Mouse (Mus musculus) frontal cortex, postnatal 14 days (tissue): ENCODE data around the gene Akap7.
A peak's percentile ranks its signal among the peaks of the same experiment; 100 is the strongest.

Experiments used
- DNase-seq, 2 experiments: peaks; one replicate each; pipeline ENCODE4 v3.0.0; 2022; ENCODE audit warnings: low spot score in 2 of 2

Akap7 gene

GRCm38 (mm10) chr10:25257466-25257865, 50.2 kb downstream of the Akap7 start:
- DNase-seq: no peak

DNA sequence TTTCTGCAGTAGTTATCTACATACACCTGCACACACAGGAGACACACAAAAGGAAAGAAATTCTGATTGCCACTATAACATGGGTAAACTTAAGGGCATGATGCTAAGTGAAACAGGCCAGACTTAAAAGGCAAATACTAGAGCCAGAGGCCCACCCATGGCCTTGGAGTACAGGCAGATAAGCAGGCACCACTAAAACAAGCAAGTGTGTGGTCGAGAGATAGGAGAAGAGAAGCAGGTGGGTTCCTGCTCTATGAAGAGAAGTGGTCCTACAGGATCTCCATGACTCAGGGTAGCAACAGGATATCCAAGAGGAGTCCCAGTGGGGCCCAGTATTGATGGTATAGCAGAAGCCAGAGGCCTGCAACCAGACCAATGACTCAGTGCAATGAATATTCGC, 54.2 kb downstream of the Akap7 start:
- no peak for DNase-seq

GRCm38 (mm10) chr10:25253006-25253405, 54.7 kb downstream of the Akap7 start:
- no peak for DNase-seq

- DNase-seq: peak in 1 of 2 experiments; percentile 38
Observed at GRCm38 (mm10) chr10:25250108-25250507, 57.6 kb downstream of the Akap7 start.

DNA sequence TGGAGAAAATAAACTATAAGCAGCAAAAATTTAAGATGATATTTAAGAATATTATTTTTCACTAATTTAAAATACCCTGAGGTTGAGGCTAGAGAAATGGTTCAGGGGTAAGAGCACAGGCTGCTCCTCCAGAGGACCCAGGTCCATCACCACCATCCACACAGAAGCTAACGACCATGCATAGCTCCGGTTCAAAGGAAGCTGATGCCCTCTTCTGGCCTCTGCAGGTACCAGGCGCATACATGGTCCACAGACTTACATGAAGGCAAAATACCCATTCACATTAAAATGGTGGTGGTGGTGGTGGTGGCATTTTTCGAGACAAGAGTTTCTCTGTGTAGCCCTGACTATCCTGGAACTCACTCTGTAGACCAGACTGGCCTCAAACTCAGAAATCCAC, 61.5 kb downstream of the Akap7 start:
- DNase-seq: no peak

DNA sequence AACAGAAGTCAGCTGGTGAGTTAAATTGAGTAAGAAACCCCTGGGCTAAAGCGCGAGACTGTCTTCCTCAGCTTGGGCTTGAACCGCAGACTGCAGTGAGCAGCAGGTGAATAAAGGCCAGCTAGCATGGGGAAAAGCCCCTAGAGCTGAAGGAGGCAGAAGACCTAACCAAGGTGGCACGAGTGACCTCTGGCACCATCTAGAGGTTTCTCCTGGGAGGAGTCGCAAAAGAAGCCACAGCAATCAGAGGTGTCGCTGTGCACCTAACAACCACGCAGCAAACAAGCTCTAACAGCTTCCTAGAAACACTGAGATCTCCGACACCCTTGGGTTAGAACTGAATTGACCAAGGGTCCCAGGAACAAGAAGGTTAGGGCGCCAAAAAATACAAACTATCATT, 68.5 kb downstream of the Akap7 start:
- DNase-seq: peak in 1 of 2 experiments; percentile 31

- no peak for DNase-seq
Observed at GRCm38 (mm10) chr10:25234080-25234479, 73.6 kb downstream of the Akap7 start.

- no peak for DNase-seq
Observed at GRCm38 (mm10) chr10:25232700-25233099, 75.0 kb downstream of the Akap7 start.

DNA sequence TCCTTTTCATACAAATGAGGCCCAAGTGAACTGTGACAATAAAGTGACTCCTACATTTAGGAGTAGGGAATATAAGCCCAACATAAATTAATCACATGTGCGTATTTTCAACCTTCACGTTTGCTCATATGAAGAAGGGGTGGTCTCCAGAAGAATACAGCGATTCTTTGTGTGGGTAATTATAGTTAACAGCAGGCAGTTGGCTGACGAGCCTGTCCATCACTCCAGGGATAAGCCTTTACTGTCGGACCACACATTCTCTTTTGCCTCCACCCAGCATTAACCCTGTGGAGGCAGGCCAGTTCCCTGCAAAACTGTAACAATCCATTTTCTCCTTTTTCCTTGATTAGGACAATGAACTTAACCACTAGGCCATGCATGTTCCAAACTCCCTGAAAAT, 76.3 kb downstream of the Akap7 start:
- DNase-seq: no peak

DNA sequence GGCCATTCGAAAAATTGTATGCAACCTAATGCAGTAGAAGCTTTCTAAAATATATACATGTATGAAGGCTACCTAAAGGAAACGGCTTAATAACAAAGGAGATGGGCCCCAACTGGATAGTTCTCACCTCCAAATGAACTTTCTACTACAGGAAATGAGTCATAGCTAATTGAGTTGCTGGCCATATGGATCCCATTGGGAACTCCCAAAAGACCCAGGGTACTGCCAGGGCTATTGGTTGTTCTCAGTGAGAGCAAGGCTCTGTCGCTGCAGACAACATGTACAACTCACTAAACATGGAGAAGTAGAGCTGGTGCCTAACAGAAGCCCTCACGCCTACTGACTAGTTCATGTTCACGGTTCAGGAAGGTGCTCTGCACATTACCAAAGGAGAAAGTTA, 83.3 kb downstream of the Akap7 start:
- DNase-seq: no peak

- DNase-seq: no peak
Observed at GRCm38 (mm10) chr10:25220754-25221153, 86.9 kb downstream of the Akap7 start.

- DNase-seq: no peak
Observed at GRCm38 (mm10) chr10:25219901-25220495, 87.7 kb downstream of the Akap7 start.

DNA sequence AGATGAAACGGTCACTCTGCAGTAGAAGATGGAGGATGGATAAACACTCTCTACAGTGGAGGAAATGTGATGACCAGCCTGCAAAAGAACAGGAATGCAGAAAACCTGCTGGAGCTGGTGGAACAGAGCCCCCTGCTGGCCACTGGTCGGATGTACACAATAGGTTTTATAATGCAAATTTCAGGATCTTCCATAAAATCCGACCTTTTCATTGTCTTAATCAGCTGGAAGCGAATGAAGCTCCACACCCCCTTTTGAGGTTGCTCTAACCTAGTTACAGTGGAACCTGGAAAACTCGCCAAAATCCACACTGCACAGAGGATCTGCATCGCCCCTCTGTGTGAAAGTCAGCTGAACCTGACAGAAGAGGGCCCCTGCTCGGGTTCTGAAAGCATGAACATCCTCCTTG, 88.4 kb downstream of the Akap7 start:
- peak; percentile 39 to 76 for DNase-seq

DNA sequence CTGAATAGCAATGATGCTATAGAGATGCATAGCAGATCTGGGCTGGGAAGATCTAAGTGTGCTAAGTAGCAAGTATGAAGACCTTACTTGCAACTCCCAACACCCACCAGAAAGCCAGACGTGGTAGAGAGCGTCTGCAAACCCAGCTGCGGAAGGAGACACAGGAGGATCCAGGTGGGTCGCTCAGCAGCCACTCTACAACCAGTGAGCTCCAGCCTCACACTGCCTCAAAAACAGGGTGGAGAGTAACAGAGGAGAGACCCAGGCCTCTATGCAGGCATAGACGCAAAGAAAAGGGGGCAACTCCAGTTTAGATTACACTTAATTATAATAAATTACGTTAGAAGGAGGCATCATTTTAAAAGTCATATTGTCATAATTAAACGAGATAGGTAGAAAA, 88.9 kb downstream of the Akap7 start:
- DNase-seq: no peak

DNA sequence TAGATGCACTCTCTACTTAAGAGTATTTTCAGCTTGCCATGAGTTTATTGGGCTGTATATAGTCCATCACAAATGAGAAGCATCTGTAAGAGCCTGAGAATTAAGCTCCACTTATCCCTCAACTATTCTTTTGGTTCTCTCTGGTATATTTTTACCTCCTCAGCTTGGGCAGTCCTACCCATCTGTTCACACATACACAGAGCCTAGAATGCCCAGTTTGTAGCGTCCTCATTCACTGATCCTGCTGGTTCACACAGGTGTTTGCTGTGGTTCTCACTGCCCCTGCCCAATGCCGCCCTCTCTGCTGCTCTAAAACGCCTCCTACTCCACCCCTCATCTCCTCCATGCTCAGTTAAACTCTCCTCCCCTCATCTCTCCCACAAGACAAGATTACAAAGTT, 91.7 kb downstream of the Akap7 start:
- no peak for DNase-seq

- no peak for DNase-seq
Observed at GRCm38 (mm10) chr10:25213716-25214115, 94.0 kb downstream of the Akap7 start.

DNA sequence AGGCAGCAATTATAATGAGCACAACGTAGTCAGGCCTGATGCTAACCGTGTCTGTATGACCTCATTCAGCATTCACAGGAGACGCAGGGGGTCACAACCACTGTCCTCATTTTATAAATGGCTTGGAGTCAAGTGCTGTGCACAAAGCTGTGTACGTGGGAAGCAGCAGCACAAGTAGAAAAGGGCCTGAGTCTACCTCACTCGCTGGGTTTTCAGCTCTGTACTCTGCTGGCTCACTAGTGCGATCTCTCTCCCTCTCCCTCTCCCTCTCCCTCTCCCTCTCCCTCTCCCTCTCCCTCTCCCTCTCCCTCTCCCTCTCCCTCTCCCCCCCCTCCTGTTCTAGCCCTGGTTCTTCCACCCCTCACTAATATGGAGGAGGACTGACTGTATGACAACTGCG, 99.1 kb downstream of the Akap7 start:
- DNase-seq: no peak

- no peak for DNase-seq
Observed at GRCm38 (mm10) chr10:25207866-25208265, 99.8 kb downstream of the Akap7 start.

DNA sequence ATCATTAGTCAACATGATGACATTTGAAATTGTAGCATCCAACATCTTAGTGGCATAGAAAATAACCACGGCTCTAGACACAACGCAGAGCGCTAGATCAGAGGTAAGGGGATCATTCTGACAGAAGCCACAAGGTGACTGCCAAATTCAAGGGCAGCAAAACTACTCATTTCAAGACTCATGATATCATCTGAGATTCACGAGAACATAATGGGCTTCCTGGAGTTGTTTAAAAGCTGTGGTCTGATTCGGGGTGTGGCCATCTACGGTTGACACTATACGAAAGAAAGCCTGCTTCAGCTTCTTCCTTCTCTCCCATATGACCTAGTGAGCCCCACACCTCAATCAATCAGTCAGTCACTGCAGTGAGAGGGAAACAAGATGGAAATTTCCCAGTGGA, 107.0 kb downstream of the Akap7 start:
- DNase-seq: no peak

DNA sequence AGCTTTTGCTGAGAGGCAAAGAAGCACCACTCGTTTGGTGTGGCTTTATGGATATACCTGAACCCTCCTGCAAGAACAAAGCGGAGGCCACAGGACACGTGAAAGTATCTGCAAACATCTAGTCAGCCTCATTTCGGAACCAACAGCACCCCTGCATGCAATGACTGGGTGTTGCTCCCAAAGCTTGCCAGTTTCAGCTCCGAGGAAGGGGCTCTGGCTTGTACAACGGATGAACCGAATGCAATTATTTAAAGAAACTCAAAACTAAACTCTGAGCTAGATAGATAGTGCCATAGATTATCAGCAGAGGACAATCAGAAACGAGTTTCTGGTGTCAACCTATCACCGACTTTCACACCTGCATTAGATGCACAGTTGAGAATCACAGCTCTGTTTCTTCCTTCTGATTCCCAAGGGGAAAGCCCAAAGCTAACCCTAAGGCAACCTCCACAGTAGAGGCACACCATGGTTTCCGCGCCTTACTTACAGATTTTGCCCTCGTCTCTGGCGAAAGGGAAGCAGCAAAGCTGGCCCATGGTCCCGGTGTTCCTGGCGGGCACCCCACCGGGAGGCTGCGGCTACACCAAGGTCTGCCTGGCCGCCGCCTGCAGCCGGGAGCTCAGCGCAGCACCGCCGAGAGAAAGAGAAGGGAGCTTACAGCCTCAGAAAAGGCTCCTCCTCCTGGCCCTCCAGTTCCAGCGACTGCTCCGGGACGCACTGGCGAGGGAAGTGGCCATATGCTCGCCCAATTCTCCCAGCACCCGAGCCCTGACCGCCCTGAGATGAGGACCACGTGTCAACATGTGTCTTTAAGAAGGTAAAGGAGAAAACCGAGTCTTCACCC, 107.9 kb downstream of the Akap7 start:
- DNase-seq: peak; percentile 35 to 63

- peak in 1 of 2 experiments; percentile 25 for DNase-seq
Observed at GRCm38 (mm10) chr10:25198575-25198974, 109.1 kb downstream of the Akap7 start.

GRCm38 (mm10) chr10:25198048-25198447, 109.6 kb downstream of the Akap7 start:
- no peak for DNase-seq
